Mouse (Mus musculus) liver, embryonic 12.5 days (tissue): ENCODE measurements at regions not wholly inside any gene's neighbourhood (a gene's known extent, or its start where the extent isn't known, plus 50 kb on each side); places are given as distances from the start of the nearest gene placed in this dataset.

Experiments
- ATAC-seq: fragments of 200-750 bp; cut with Nextera tagmentation; 2 replicates; pipeline ENCODE4 v1.8.0; 2017; ENCODE audit warnings: moderate number of reproducible peaks, mild to moderate bottlenecking, moderate library complexity
- H3K27ac ChIP-seq: fragments of 300-500 bp; sonication (generic); 2 replicates; pipeline ENCODE4 v1.5.1; 2016; ENCODE audit warnings: mild to moderate bottlenecking
- H3K27me3 ChIP-seq: fragments of 300-500 bp; sonication (generic); replicated peaks from 2 replicates; pipeline ENCODE4 v1.6.1; 2016; ENCODE audit warnings: mild to moderate bottlenecking, moderate library complexity
- H3K36me3 ChIP-seq: fragments of 300-500 bp; sonication (generic); 2 replicates; pipeline ENCODE4 v1.6.1; 2016; ENCODE audit warnings: mild to moderate bottlenecking, moderate library complexity
- H3K4me1 ChIP-seq: fragments of 300-500 bp; sonication (generic); 2 replicates; pipeline ENCODE4 v1.6.1; 2016
- H3K4me2 ChIP-seq: fragments of 300-500 bp; sonication (generic); 2 replicates; pipeline ENCODE4 v1.6.1; 2016; ENCODE audit warnings: mild to moderate bottlenecking, moderate library complexity
- H3K4me3 ChIP-seq: fragments of 300-500 bp; sonication (generic); 2 replicates; pipeline ENCODE4 v1.5.1; 2016; ENCODE audit warnings: mild to moderate bottlenecking, moderate library complexity
- H3K9ac ChIP-seq: fragments of 300-500 bp; sonication (generic); 2 replicates; pipeline ENCODE4 v1.6.1; 2016; ENCODE audit warnings: mild to moderate bottlenecking, moderate library complexity
- H3K9me3 ChIP-seq: fragments of 300-500 bp; sonication (generic); replicated peaks from 2 replicates; pipeline ENCODE4 v1.6.1; 2016; ENCODE audit warnings: mild to moderate bottlenecking, moderate library complexity
- WGBS: fragments of 180-500 bp; shearing (Covaris S2); methylation state at CpG from one replicate; pipeline ENCODE4 v1.1.7; 2016; ENCODE audit not compliant: insufficient replicate concordance; 5-methylcytosine and 5-hydroxymethylcytosine counted together

DNA sequence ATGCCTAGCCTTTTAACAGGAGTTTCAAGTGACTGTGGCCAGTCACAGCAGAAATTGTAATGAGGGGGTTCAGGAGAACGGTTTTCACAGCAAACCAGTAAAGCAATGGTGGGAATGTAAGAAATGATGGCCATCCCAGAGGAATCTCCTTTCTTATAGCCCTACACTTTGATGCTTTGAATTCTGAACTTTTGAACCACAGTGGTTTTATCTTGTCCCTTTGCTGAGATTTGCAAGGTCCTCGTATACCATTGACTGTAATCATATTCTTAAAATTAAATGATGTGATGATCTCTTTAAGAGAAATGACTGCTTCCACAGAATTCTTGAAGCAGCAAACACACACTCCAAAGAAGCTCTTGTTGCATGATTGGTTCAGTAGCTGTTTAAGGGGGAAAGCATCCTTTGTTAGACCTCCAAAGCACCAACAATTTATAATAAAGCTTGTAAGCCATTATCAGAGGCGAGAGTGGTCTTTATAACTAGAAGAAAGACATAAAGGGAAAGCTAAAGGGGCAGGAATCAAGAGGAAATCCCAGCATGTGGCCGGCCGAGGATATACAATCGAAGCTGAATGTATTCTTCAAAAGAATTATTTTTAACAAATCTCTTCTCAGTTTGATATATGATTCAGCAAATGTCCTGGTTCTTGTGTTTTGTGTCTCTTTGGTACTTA is 56.3 kb upstream of the Robo2 start:
- WGBS, result 60% methylated on average over 6 of the region's 6 CpGs
- Histone ChIP-seq H3K27me3 (no peaks in the 10 kb centered on the region), H3K9me3 (no peaks in the 10 kb centered on the region), H3K27ac (no peak overlapping the region), H3K9ac (no peak overlapping the region), H3K4me1 (no peaks in the 10 kb centered on the region), H3K4me3 (no peak overlapping the region), H3K36me3 (no peaks in the 10 kb centered on the region), H3K4me2 (no peak overlapping the region)
- ATAC-seq, result no peak

DNA sequence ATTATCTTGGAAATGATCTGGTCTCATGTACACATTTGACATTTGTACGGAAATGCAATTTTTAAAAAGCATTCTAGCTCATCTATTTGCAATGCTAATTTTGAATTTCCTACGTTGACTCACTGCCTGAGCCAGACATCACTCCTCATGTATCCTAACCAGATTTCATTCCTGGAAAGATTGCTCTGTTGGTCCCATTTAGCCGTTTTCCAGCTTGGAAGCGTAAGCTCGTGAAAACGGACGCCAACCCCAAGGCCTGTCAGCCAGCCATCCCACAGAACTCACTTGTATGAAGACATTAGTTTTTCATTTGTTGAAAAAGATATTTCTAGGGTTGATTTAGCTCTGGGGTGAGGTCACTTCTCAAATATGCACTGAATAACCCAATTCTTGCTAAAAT is 55.5 kb upstream of the Robo2 start:
- no peaks in the 10 kb centered on the region for H3K36me3 ChIP-seq
- H3K9ac ChIP-seq, result no peak overlapping the region
- no peaks in the 10 kb centered on the region for H3K27me3 ChIP-seq
- H3K9me3 ChIP-seq, result no peaks in the 10 kb centered on the region
- H3K4me1 ChIP-seq, result no peaks in the 10 kb centered on the region
- no peak overlapping the region for H3K4me2 ChIP-seq
- H3K4me3 ChIP-seq, result no peak overlapping the region
- 76% methylated on average over 7 of the region's 7 CpGs for WGBS
- no peak overlapping the region for H3K27ac ChIP-seq
- ATAC-seq, result no peak

DNA sequence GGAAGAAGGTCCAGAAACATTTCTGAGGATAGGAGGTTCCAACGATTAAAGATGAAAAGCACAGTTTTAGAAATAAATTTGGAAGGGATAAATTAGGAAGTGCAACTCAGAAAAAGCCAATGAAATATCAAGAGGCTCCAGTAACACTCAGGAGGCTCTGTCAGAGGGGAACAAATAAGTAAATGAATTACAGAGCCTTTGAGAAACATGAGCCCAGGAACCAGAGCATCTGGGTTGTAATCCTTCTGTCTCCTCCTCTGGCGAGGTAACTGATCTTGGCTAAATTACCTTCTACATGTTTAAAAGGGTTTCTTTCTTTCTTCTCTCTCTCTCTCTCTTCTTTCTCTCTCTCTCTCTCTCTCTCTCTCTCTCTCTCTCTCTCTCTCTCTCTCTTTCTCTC is 53.2 kb upstream of the Robo2 start:
- Histone ChIP-seq H3K9me3 (no peaks in the 10 kb centered on the region), H3K9ac (no peak overlapping the region), H3K4me3 (no peak overlapping the region), H3K27me3 (no peaks in the 10 kb centered on the region), H3K4me2 (no peak overlapping the region), H3K36me3 (no peaks in the 10 kb centered on the region), H3K4me1 (no peaks in the 10 kb centered on the region), H3K27ac (no peak overlapping the region)
- ATAC-seq, result no peak
- WGBS, result 39% methylated on average over 2 of the region's 2 CpGs

DNA sequence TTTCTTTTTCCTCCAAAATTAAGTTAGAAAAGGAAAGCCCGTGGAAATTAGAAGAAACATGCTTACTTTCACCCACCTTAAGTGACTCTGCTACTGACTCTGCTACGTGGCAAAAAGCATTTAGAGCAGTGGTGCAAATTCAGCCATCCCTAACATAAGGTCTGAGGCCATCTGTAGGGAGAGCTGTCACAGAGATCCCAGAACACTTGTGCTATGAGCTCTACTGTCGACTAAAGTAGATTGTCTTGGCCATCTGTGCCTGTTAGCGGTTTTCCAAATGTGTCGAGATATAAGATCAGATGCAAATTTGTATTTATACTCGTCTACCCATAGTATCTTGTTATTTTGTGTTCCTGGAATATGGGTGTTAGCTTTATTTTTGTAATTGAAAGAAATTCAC is 52.7 kb upstream of the Robo2 start:
- 48% methylated on average over 6 of the region's 6 CpGs for WGBS
- H3K4me2 ChIP-seq, result no peak overlapping the region
- H3K9ac ChIP-seq, result no peak overlapping the region
- H3K4me1 ChIP-seq, result no peaks in the 10 kb centered on the region
- no peak for ATAC-seq
- no peaks in the 10 kb centered on the region for H3K36me3 ChIP-seq
- no peak overlapping the region for H3K27ac ChIP-seq
- H3K4me3 ChIP-seq, result no peak overlapping the region
- no peaks in the 10 kb centered on the region for H3K9me3 ChIP-seq
- no peaks in the 10 kb centered on the region for H3K27me3 ChIP-seq

DNA sequence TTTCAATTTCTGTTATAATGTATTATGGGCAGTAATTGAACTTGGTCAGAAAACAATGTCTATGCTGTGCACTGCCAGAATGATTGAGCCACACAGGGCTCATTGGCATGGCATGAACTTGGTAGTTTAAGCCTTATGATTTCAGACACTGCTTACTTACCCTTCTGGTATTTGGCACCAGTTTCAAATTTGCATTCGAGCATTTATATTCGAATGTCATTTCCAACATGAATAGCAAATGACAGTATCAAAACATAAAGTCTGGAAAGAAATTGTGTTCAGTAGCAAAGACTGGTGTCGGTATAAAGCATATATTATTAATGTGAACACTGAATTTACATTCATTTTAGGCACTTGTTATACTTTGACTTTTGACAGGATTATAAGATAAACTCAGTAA is 50.8 kb upstream of the Robo2 start:
- no peaks in the 10 kb centered on the region for H3K9me3 ChIP-seq
- no peak overlapping the region for H3K4me2 ChIP-seq
- no peaks in the 10 kb centered on the region for H3K27me3 ChIP-seq
- H3K4me1 ChIP-seq, result no peaks in the 10 kb centered on the region
- no peak overlapping the region for H3K9ac ChIP-seq
- 71% methylated on average over 3 of the region's 3 CpGs for WGBS
- no peak overlapping the region for H3K4me3 ChIP-seq
- no peak for ATAC-seq
- H3K36me3 ChIP-seq, result no peaks in the 10 kb centered on the region
- no peak overlapping the region for H3K27ac ChIP-seq
